Mouse (Mus musculus) heart, postnatal 0 days (tissue): ENCODE measurements around the gene Maml3. TPM values are rescaled to one million over a fixed set of nuclear protein-coding genes. Genes with fewer than 3 reads are reported as not detected.
A peak's percentile ranks its signal among the peaks of the same experiment; 100 is the strongest.

Experiments used
- ATAC-seq: fragments of 200-750 bp; cut with Nextera tagmentation; 2 replicates; pipeline ENCODE4 v1.8.0; 2017; ENCODE audit warnings: low read depth, moderate number of reproducible peaks, moderate library complexity; ENCODE audit not compliant: insufficient read depth
- DNase-seq: peaks from one replicate; pipeline ENCODE4 v3.0.0-alpha.2; 2016; ENCODE audit warnings: low spot score
- H3K27ac ChIP-seq: fragments of 300-500 bp; sonication (generic); 2 replicates; pipeline ENCODE4 v1.5.1; 2014; ENCODE audit warnings: low read depth, mild to moderate bottlenecking
- H3K27me3 ChIP-seq: fragments of 300-500 bp; sonication (generic); 2 replicates; pipeline ENCODE4 v1.6.1; 2014; ENCODE audit warnings: low read length, mixed read lengths; ENCODE audit not compliant: control insufficient read depth, insufficient read depth
- H3K36me3 ChIP-seq: fragments of 300-500 bp; sonication (generic); replicated peaks from 2 replicates; pipeline ENCODE4 v1.6.1; 2014; ENCODE audit warnings: low read length, mixed read lengths; ENCODE audit not compliant: control insufficient read depth, insufficient read depth
- H3K4me1 ChIP-seq: fragments of 300-500 bp; sonication (generic); 2 replicates; pipeline ENCODE4 v1.6.1; 2014; ENCODE audit warnings: antibody characterized with exemption; ENCODE audit not compliant: control insufficient read depth, insufficient read depth
- H3K4me2 ChIP-seq: fragments of 300-500 bp; sonication (generic); 2 replicates; pipeline ENCODE4 v1.6.1; 2014; ENCODE audit warnings: low read depth, mild to moderate bottlenecking, low read length, moderate library complexity
- H3K4me3 ChIP-seq: fragments of 300-500 bp; sonication (generic); 2 replicates; pipeline ENCODE4 v1.5.1; 2014; ENCODE audit warnings: low read depth, low read length
- H3K9ac ChIP-seq: fragments of 300-500 bp; sonication (generic); replicated peaks from 2 replicates; pipeline ENCODE4 v1.6.1; 2014; ENCODE audit warnings: low read depth, low read length, mixed read lengths
- H3K9me3 ChIP-seq: fragments of 300-500 bp; sonication (generic); replicated peaks from 2 replicates; pipeline ENCODE4 v1.6.1; 2016; ENCODE audit warnings: low read length; ENCODE audit not compliant: control insufficient read depth
- CTCF ChIP-seq: IDR thresholded peaks from 2 replicates; pipeline ENCODE4 v1.5.1; 2016; ENCODE audit warnings: antibody characterized with exemption, control low read depth, low read depth
- EP300 ChIP-seq: IDR thresholded peaks from 2 replicates; pipeline ENCODE4 v1.6.1; 2016; ENCODE audit warnings: antibody characterized with exemption, low read depth
- WGBS: fragments of 180-500 bp; shearing (Covaris S2); extraction: QIAGEN DNeasy Blood & Tissue Kit; methylation state at CpG from one replicate; pipeline ENCODE4 v1.1.7; 2014; 5-methylcytosine and 5-hydroxymethylcytosine counted together
- polyA plus RNA-seq: library from polyadenylated mRNA; unstranded; fragments of >200 nt; fragmentation: Nextera tagmentation; extraction: Ambion mirVana; gene quantifications from 2 replicates; pipeline ENCODE4 v1.2.1, GENCODE M21; 2015
- total RNA-seq: library from RNA; depleted of rRNA; stranded (reverse); fragments of >200 nt; gene quantifications from 2 replicates; pipeline ENCODE4 v1.2.3, GENCODE M21; 2014; ENCODE audit warnings: low replicate concordance; rRNA removed

The Maml3 gene
- total RNA-seq (5.8 and 6.2 TPM in 2 replicates), polyA plus RNA-seq (1.5 and 1.6 TPM in 2 replicates)

DNA sequence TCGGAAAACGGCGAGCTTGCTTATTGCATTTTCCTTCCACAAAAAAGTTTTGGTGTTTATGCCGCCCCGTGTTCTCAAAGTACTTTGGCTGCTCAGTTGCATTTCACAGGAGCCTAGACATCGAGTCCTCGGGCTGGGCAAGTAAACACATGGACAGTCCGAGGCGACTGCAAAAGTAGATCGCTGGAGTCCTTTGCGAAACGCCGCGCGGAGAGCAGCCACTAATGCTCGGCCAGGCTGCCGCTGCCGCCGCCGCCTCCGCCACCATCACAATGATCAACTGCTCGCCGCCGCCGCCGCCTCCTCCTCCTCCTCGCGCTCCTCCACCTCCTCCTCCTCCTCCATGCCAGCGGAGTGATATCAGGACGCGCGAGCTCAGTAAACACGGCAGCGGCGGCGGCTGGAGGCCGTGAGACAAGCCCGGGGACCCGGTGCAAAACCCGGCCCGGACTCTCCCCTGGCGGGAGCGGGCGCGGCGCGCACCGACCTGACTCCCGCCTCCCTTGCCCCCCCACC is at the start of gene Maml3:
Gene Maml3 (minus strand): TSS at position 441 of the 516 bp plus-strand sequence.
- Histone ChIP-seq H3K27me3 (no peaks in the 10 kb centered on the region), H3K9me3 (no peaks in the 10 kb centered on the region), H3K36me3 (no peaks in the 10 kb centered on the region), H3K4me2 (peak within 1 kb of the TSS; percentile 95), H3K27ac (peak within 1 kb of the TSS; percentile 99), H3K4me1 (no peaks in the 10 kb centered on the region), H3K9ac (peak within 1 kb of the TSS; percentile 69), H3K4me3 (peak within 1 kb of the TSS; percentile 85)
- DNase-seq (peak; percentile 94), ATAC-seq (peak; percentile 40)
- TF ChIP-seq CTCF (no peak), EP300 (0 out of 2 replicates have a peak, but pooled peaks have one; percentile 16)
- WGBS: under 1% methylated on average over 39 of the region's 49 CpGs

GRCm38 (mm10) chr3:52151155-52151554 is 46.3 kb upstream of the Maml3 start:
- no peak overlapping the region for H3K9ac ChIP-seq
- H3K9me3 ChIP-seq: 0 out of 2 replicates have a peak, but pooled peaks cover 3% of the 10 kb centered on the region
- no peak overlapping the region for H3K27ac ChIP-seq
- no peaks in the 10 kb centered on the region for H3K36me3 ChIP-seq
- H3K27me3 ChIP-seq: no peaks in the 10 kb centered on the region
- DNase-seq: peak; percentile 18
- no peak overlapping the region for H3K4me2 ChIP-seq
- H3K4me3 ChIP-seq: no peak overlapping the region
- no peak for ATAC-seq
- 13% methylated on average over 3 of the region's 3 CpGs for WGBS
- no peaks in the 10 kb centered on the region for H3K4me1 ChIP-seq
- TF ChIP-seq EP300 (no peak), CTCF (no peak)

GRCm38 (mm10) chr3:52148301-52148700 is 43.4 kb upstream of the Maml3 start:
- Histone ChIP-seq H3K4me3 (no peak overlapping the region), H3K9ac (no peak overlapping the region), H3K4me2 (no peak overlapping the region), H3K4me1 (no peaks in the 10 kb centered on the region), H3K36me3 (no peaks in the 10 kb centered on the region), H3K9me3 (no peaks in the 10 kb centered on the region), H3K27ac (no peak overlapping the region), H3K27me3 (no peaks in the 10 kb centered on the region)
- WGBS: 36% methylated on average over 4 of the region's 4 CpGs
- peak; percentile 34 for DNase-seq
- TF ChIP-seq CTCF (no peak), EP300 (no peak)
- 0 out of 2 replicates have a peak, but pooled peaks have one; percentile 33 for ATAC-seq

DNA sequence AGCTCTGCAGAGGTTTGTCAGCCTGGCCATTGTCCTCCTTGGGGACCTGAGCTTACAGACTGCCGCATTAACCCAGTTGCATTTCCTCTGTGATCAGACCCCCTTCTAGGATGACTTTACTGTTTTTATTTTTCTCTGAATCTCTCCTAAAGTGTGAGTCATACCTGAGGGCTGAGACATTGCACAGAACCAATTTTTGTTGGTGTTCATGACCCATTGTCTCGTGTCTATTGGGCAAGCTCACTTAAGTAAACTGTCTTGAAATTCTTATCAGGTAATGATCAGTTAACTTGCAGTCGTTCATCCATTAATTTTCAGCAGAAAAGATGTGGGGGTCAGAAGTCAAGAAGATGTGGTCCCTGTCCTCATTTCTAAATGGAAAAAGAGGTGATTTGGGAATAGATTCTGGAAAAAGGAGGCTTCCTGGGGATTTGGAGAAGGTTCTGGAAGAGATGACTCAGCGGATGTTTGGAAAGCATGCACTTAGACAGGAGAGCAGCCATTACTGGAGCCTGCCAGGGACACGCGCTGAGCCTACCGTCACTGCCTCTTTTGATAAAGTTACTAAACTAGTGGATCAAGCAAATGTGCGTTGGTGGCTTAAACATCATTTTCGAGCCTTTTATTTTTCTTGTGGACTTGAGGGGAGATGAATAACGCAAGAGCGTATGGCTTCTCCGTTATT is 40.0 kb upstream of the Maml3 start:
- H3K9me3 ChIP-seq: no peaks in the 10 kb centered on the region
- no peaks in the 10 kb centered on the region for H3K27me3 ChIP-seq
- no peak overlapping the region for H3K9ac ChIP-seq
- ATAC-seq: no peak
- peaks cover 1% of the 10 kb centered on the region; the same call in 1 of the 2 replicates for H3K4me1 ChIP-seq
- no peak for TF ChIP-seq EP300
- no peak for TF ChIP-seq CTCF
- no peak overlapping the region for H3K4me3 ChIP-seq
- H3K27ac ChIP-seq: no peak overlapping the region
- no peak for DNase-seq
- no peak overlapping the region for H3K4me2 ChIP-seq
- no peaks in the 10 kb centered on the region for H3K36me3 ChIP-seq
- WGBS: 76% methylated on average over 12 of the region's 12 CpGs

DNA sequence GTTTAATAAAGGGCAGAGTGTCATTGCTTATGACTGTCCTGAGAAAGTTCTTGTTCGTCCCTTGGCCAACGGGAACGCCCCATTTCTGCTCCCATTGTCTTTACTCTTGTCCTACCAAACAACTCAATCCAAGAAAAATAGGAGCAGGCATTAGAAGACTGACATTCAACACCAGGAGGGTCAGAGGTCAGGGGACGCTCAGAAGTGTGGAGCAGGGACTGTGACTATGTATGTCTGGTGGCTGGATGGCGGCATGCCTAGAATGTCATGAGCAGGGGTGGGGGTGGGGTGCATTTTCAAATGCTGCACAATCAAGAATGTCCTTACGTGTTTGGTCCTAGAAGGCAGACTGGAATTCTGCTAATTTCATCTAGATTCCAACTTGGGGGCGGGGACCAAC is 38.1 kb upstream of the Maml3 start:
- ATAC-seq: peak; percentile 49; the same call in 1 of the 2 replicates

More for the DNA sequence above, 38.1 kb upstream of the Maml3 start:
- WGBS: 65% methylated on average over 7 of the region's 7 CpGs
- no peaks in the 10 kb centered on the region for H3K9me3 ChIP-seq
- TF ChIP-seq EP300 (no peak), CTCF (no peak)
- H3K4me2 ChIP-seq: no peak overlapping the region
- H3K36me3 ChIP-seq: no peaks in the 10 kb centered on the region
- peaks cover 4% of the 10 kb centered on the region; the same call in 1 of the 2 replicates for H3K4me1 ChIP-seq
- no peak overlapping the region for H3K27ac ChIP-seq
- no peak overlapping the region for H3K4me3 ChIP-seq
- H3K27me3 ChIP-seq: no peaks in the 10 kb centered on the region
- peak; percentile 27 for DNase-seq
- no peak overlapping the region for H3K9ac ChIP-seq
